Mouse (Mus musculus) midbrain, embryonic 16.5 days (tissue): ENCODE results near the gene Slc35f1. TPM values are rescaled to one million over a fixed set of nuclear protein-coding genes. Genes with fewer than 3 reads are reported as not detected.

Experiments used
- ATAC-seq: fragments of 200-750 bp; cut with Nextera tagmentation; 2 replicates; pipeline ENCODE4 v1.8.0; 2017; ENCODE audit warnings: moderate TSS enrichment
- H3K27ac ChIP-seq: fragments of 300-500 bp; sonication (generic); 2 replicates; pipeline ENCODE4 v1.5.1; 2014; ENCODE audit warnings: mild to moderate bottlenecking, low read length, mixed read lengths
- H3K27me3 ChIP-seq: fragments of 300-500 bp; sonication (generic); 2 replicates; pipeline ENCODE4 v1.6.1; 2014; ENCODE audit warnings: low read depth, low read length, mixed read lengths; ENCODE audit not compliant: control insufficient read depth, insufficient read depth
- H3K36me3 ChIP-seq: fragments of 300-500 bp; sonication (generic); 2 replicates; pipeline ENCODE4 v1.6.1; 2014; ENCODE audit warnings: mild to moderate bottlenecking, low read length, moderate library complexity, mixed read lengths; ENCODE audit not compliant: control insufficient read depth, insufficient read depth
- H3K4me1 ChIP-seq: fragments of 300-500 bp; sonication (generic); 2 replicates; pipeline ENCODE4 v1.6.1; 2014; ENCODE audit warnings: mild to moderate bottlenecking, low read length, mixed read lengths; ENCODE audit not compliant: control insufficient read depth, insufficient read depth
- H3K4me2 ChIP-seq: fragments of 300-500 bp; sonication (generic); 2 replicates; pipeline ENCODE4 v1.6.1; 2014; ENCODE audit warnings: mild to moderate bottlenecking, low read length, mixed read lengths
- H3K4me3 ChIP-seq: fragments of 300-500 bp; sonication (generic); 2 replicates; pipeline ENCODE4 v1.5.1; 2014; ENCODE audit warnings: low read depth, mild to moderate bottlenecking, low read length, moderate library complexity, mixed read lengths
- H3K9ac ChIP-seq: fragments of 300-500 bp; sonication (generic); 2 replicates; pipeline ENCODE4 v1.6.1; 2014; ENCODE audit warnings: low read depth, low read length, mixed read lengths
- H3K9me3 ChIP-seq: fragments of 300-500 bp; sonication (generic); replicated peaks from 2 replicates; pipeline ENCODE4 v1.6.1; 2014; ENCODE audit warnings: mild to moderate bottlenecking, low read length, mixed read lengths; ENCODE audit not compliant: control insufficient read depth, poor library complexity, severe bottlenecking
- WGBS: fragments of 180-500 bp; shearing (Covaris S2); extraction: QIAGEN DNeasy Blood & Tissue Kit; methylation state at CpG from one replicate; pipeline ENCODE4 v1.1.7; 2014; 5-methylcytosine and 5-hydroxymethylcytosine counted together
- polyA plus RNA-seq: library from polyadenylated mRNA; unstranded; fragments of >200 nt; fragmentation: Nextera tagmentation; extraction: Ambion mirVana; gene quantifications from 2 replicates; pipeline ENCODE4 v1.2.1, GENCODE M21; 2015

Gene Slc35f1
- polyA plus RNA-seq, 1 experiment from 2014 or later, result 45.3 TPM

GRCm38 (mm10) chr10:52715146-52715545 is 24.8 kb downstream of the Slc35f1 start:
- 89% methylated on average over 4 of the region's 4 CpGs for WGBS

GRCm38 (mm10) chr10:52718199-52718917 is 28.0 kb downstream of the Slc35f1 start:
- Histone ChIP-seq H3K9me3 (no peaks in the 10 kb centered on the region), H3K4me2 (no peak overlapping the region), H3K27me3 (no peaks in the 10 kb centered on the region), H3K27ac (no peak overlapping the region), H3K4me3 (no peak overlapping the region), H3K9ac (no peak overlapping the region), H3K4me1 (no peaks in the 10 kb centered on the region), H3K36me3 (no peaks in the 10 kb centered on the region)
- 0 out of 2 replicates have a peak, but pooled peaks have one; percentile 42 for ATAC-seq
- 62% methylated on average over 1 of the region's 1 CpGs for WGBS

More at GRCm38 (mm10) chr10:52715146-52715545, 24.8 kb downstream of the Slc35f1 start:
- no peak overlapping the region for H3K4me2 ChIP-seq
- ATAC-seq, result no peak
- H3K4me1 ChIP-seq, result no peaks in the 10 kb centered on the region
- no peak overlapping the region for H3K9ac ChIP-seq
- H3K36me3 ChIP-seq, result no peaks in the 10 kb centered on the region
- no peaks in the 10 kb centered on the region for H3K27me3 ChIP-seq
- H3K9me3 ChIP-seq, result no peaks in the 10 kb centered on the region
- no peak overlapping the region for H3K4me3 ChIP-seq
- H3K27ac ChIP-seq, result no peak overlapping the region

DNA sequence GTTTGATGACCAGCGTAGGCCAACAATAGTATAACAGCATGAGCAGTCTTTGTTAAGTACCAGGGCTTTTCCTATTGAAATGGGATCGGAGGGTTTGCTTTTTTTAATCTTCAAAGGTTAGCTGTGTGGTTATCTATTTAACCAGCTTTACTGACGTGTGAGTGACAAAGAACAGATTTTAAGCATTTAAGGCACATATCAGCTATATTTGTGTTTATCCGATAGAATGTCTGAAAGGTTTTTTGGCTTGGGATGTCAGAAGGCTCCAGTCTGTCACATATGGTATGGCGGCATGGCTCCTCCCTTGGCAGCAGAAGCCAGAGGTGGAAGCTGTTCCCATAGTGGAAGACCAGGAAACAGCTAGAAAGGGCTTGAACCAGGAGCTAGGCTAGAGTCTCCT is 36.3 kb downstream of the Slc35f1 start:
- H3K4me1 ChIP-seq, result no peaks in the 10 kb centered on the region
- no peaks in the 10 kb centered on the region for H3K36me3 ChIP-seq
- no peak overlapping the region for H3K4me2 ChIP-seq
- ATAC-seq, result no peak
- no peak overlapping the region for H3K9ac ChIP-seq
- H3K27me3 ChIP-seq, result no peaks in the 10 kb centered on the region
- no peaks in the 10 kb centered on the region for H3K9me3 ChIP-seq
- WGBS, result 64% methylated on average over 5 of the region's 5 CpGs
- no peak overlapping the region for H3K4me3 ChIP-seq
- no peak overlapping the region for H3K27ac ChIP-seq

DNA sequence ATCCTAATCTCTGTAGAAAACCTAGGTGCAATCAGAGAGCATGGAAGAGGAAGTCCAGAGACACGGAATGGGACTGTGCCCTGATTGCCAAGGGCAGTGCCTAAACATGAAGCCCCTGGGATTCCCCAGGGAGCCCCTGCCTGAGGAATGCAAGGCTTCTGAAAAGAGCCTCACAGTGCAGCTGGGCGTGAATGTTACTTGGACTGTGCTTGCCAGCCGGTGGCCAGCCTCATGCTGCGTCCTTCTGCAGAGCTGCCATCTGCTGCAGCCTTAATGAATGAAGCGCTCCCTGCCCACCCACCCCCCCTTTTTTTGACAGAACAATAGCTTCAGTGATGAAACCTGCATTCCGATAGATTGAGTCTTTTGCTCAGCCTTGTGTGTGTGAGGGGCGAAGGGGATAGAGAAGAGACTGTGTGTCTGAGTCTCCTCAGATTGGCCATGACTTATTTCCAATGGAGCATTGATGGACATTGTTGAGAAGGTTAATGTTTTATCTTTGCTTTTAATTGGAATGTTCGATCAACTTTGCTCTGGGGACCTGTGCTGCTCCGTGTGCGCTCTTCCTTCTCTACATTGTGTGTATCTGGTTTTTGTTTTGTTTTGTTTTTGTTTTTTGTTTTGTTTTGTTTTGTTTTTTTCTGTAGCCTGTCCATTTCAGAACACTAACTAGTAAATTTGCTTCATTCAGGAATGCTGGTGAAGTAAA is 52.5 kb downstream of the Slc35f1 start:
- H3K9me3 ChIP-seq, result no peaks in the 10 kb centered on the region
- peak overlapping the region; percentile 68 for H3K27ac ChIP-seq
- no peak overlapping the region for H3K4me3 ChIP-seq
- 0 out of 2 replicates have a peak overlapping the region, but pooled peaks have one; percentile 1 for H3K9ac ChIP-seq
- peak; percentile 95 for ATAC-seq
- H3K4me1 ChIP-seq, result peaks cover 16% of the 10 kb centered on the region
- no peaks in the 10 kb centered on the region for H3K36me3 ChIP-seq
- no peaks in the 10 kb centered on the region for H3K27me3 ChIP-seq
- 4% methylated on average over 10 of the region's 10 CpGs for WGBS
- peak overlapping the region; percentile 45 for H3K4me2 ChIP-seq

DNA sequence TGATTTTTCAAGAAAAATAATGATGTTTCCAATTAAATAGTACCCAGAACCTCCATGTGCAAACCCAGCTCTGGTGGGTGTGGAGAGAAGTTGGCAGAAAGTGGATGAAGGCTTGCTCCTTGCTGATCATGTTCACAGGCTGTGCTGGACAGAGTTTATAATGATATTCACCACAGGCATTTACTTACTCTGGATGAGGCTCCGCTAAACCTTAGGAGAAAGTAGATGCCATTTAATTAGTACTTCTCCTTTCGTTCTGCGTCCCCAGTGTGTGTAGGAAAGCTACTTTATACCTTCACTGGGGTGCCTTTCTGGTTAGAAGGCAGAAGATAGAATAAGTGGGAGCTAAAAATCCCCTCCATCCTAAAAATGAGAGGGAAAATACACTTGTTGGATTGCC is 53.5 kb downstream of the Slc35f1 start:
- Histone ChIP-seq H3K27ac (no peak overlapping the region), H3K36me3 (no peaks in the 10 kb centered on the region), H3K27me3 (no peaks in the 10 kb centered on the region), H3K9me3 (no peaks in the 10 kb centered on the region), H3K9ac (no peak overlapping the region), H3K4me1 (peaks cover 16% of the 10 kb centered on the region), H3K4me2 (no peak overlapping the region), H3K4me3 (no peak overlapping the region)
- 42% methylated on average over 3 of the region's 3 CpGs for WGBS
- ATAC-seq, result 0 out of 2 replicates have a peak, but pooled peaks have one; percentile 16

GRCm38 (mm10) chr10:52748028-52748597 is 57.8 kb downstream of the Slc35f1 start:
- Histone ChIP-seq H3K27me3 (no peaks in the 10 kb centered on the region), H3K27ac (no peak overlapping the region), H3K4me3 (no peak overlapping the region), H3K4me1 (peaks cover 9% of the 10 kb centered on the region), H3K4me2 (no peak overlapping the region), H3K9me3 (no peaks in the 10 kb centered on the region), H3K36me3 (no peaks in the 10 kb centered on the region), H3K9ac (no peak overlapping the region)
- peak; percentile 49; the same call in 1 of the 2 replicates for ATAC-seq
- WGBS, result 45% methylated on average over 4 of the region's 4 CpGs

GRCm38 (mm10) chr10:52755949-52756679 is 65.8 kb downstream of the Slc35f1 start:
- no peak overlapping the region for H3K27ac ChIP-seq
- WGBS, result 61% methylated on average over 13 of the region's 13 CpGs
- H3K27me3 ChIP-seq, result no peaks in the 10 kb centered on the region
- no peaks in the 10 kb centered on the region for H3K4me1 ChIP-seq
- ATAC-seq, result no peak
- H3K4me2 ChIP-seq, result no peak overlapping the region
- no peak overlapping the region for H3K4me3 ChIP-seq
- H3K36me3 ChIP-seq, result no peaks in the 10 kb centered on the region
- H3K9me3 ChIP-seq, result no peaks in the 10 kb centered on the region
- no peak overlapping the region for H3K9ac ChIP-seq

DNA sequence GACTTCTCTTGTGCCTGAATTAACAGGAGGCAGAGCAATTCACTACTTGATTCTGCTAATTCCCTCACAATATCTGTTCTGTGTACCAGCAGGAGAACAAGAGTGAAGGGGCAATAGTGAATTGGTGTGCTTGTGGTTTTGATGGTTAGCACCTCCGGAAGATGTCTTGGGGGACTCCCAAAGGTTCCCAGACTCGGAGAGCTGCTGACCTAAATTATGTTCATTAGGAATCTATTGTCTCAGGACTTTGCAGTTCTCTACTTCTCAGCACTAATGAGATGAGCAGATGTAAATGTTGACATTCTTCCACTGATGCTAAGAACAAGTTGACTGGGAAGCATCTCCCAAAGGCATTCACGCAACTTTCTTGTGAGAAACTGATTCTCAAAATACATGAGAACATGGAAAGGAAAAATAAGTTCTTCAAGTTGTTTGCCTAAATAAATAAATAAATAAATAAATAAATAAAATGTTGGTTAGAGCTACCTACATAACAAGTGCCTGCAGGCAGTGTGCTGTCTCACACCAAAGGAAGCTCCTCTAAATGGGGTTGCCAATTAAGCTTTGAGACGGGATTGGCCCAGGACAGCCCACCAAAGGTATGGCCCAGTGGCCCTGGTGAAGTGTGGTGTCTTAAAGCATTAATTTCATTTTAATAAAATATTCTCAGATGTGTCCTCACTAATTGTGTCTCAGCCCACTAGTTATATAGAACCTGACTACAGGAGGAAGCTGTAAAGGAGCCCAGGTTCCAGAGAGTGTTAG is 67.3 kb downstream of the Slc35f1 start:
- H3K4me1 ChIP-seq, result no peaks in the 10 kb centered on the region
- WGBS, result 83% methylated on average over 4 of the region's 4 CpGs
- H3K27ac ChIP-seq, result no peak overlapping the region
- H3K9ac ChIP-seq, result no peak overlapping the region
- no peaks in the 10 kb centered on the region for H3K27me3 ChIP-seq
- H3K4me2 ChIP-seq, result no peak overlapping the region
- ATAC-seq, result no peak
- H3K9me3 ChIP-seq, result no peaks in the 10 kb centered on the region
- no peak overlapping the region for H3K4me3 ChIP-seq
- no peaks in the 10 kb centered on the region for H3K36me3 ChIP-seq
